Mouse (Mus musculus): ENCODE results near the gene Fam193b.
"Not testable (repeated sequence)": the region's sequence is repeated elsewhere in the genome, so short reads cannot be mapped to it uniquely, and the experiment has no call there.

The Fam193b gene

GRCm38 (mm10) chr13:55571977-55572376 lies 1.1 kb upstream of the Fam193b start:
- DNase-seq (ENCODE audit: low spot score) = no peak

- DNase-seq (ENCODE audit: low spot score) = no peak
Observed at GRCm38 (mm10) chr13:55570286-55570973, 490 bp downstream of the Fam193b start.

GRCm38 (mm10) chr13:55569726-55570285 lies 1.1 kb downstream of the Fam193b start:
- DNase-seq (ENCODE audit: low spot score) = no peak

- DNase-seq (ENCODE audit: low spot score) = not testable (repeated sequence)
Observed at GRCm38 (mm10) chr13:55568524-55568923, 2.4 kb downstream of the Fam193b start.

GRCm38 (mm10) chr13:55567949-55568348 lies 3.0 kb downstream of the Fam193b start:
- no peak for DNase-seq (ENCODE audit: low spot score)

- no peak for DNase-seq (ENCODE audit: low spot score)
Observed at GRCm38 (mm10) chr13:55567001-55567400, 3.9 kb downstream of the Fam193b start.

- DNase-seq (ENCODE audit: low spot score) = no peak
Observed at GRCm38 (mm10) chr13:55563266-55563879, 7.5 kb downstream of the Fam193b start.

- DNase-seq (ENCODE audit: low spot score) = no peak
Observed at GRCm38 (mm10) chr13:55557499-55557898, 13.4 kb downstream of the Fam193b start.

- DNase-seq (ENCODE audit: low spot score) = no peak
Observed at GRCm38 (mm10) chr13:55555921-55556320, 15.0 kb downstream of the Fam193b start.

- no peak for DNase-seq (ENCODE audit: low spot score)
Observed at GRCm38 (mm10) chr13:55549061-55549460, 21.9 kb downstream of the Fam193b start.

- DNase-seq (ENCODE audit: low spot score) = no peak
Observed at GRCm38 (mm10) chr13:55548426-55548825, 22.5 kb downstream of the Fam193b start.

GRCm38 (mm10) chr13:55547916-55548315 lies 23.0 kb downstream of the Fam193b start:
- no peak for DNase-seq (ENCODE audit: low spot score)

- DNase-seq (ENCODE audit: low spot score) = no peak
Observed at GRCm38 (mm10) chr13:55544792-55545191, 26.1 kb downstream of the Fam193b start.

GRCm38 (mm10) chr13:55543447-55543846 lies 27.5 kb downstream of the Fam193b start:
- DNase-seq (ENCODE audit: low spot score) = no peak

GRCm38 (mm10) chr13:55542891-55543290 lies 28.0 kb downstream of the Fam193b start:
- no peak for DNase-seq (ENCODE audit: low spot score)

GRCm38 (mm10) chr13:55540933-55541332 lies 30.0 kb downstream of the Fam193b start:
- no peak for DNase-seq (ENCODE audit: low spot score)

GRCm38 (mm10) chr13:55536194-55537175 lies 34.4 kb downstream of the Fam193b start, which contains the start of gene Ddx41:
Gene Ddx41, minus strand, starts transcription at chr13:55536658.
- peak; percentile 100 for DNase-seq (ENCODE audit: low spot score)

GRCm38 (mm10) chr13:55535796-55536193 lies 35.1 kb downstream of the Fam193b start:
- no peak for DNase-seq (ENCODE audit: low spot score)

- no peak for DNase-seq (ENCODE audit: low spot score)
Observed at GRCm38 (mm10) chr13:55535191-55535590, 35.7 kb downstream of the Fam193b start.

- DNase-seq (ENCODE audit: low spot score) = no peak
Observed at GRCm38 (mm10) chr13:55529198-55529915, 41.6 kb downstream of the Fam193b start, which contains the start of gene Dok3. Gene Dok3, minus strand, starts transcription at chr13:55529296.

All from left cerebral cortex, adult 11 months (tissue).